Mouse (Mus musculus) megakaryocyte, embryonic 14.5 days (primary cell): ENCODE data around the gene Zfp108. TPM values are rescaled to one million over a fixed set of nuclear protein-coding genes. Genes with fewer than 3 reads are reported as not detected.

Experiments used
- H3K27me3 ChIP-seq: replicated peaks from 2 replicates; pipeline ENCODE3; 2012; ENCODE audit warnings: inconsistent platforms
- H3K36me3 ChIP-seq: replicated peaks from 2 replicates; pipeline ENCODE3; 2012; ENCODE audit warnings: low read length, inconsistent platforms, mixed read lengths
- H3K4me1 ChIP-seq: 2 replicates; pipeline ENCODE4 v1.6.1; 2012; ENCODE audit warnings: inconsistent platforms
- H3K4me3 ChIP-seq: replicated peaks from 2 replicates; pipeline ENCODE3; 2012; ENCODE audit warnings: moderate library complexity, mild to moderate bottlenecking, inconsistent platforms
- H3K9me3 ChIP-seq: 2 replicates; pipeline ENCODE4 v1.6.1; 2012; ENCODE audit warnings: inconsistent platforms
- FLI1 ChIP-seq: IDR thresholded peaks from 2 replicates; pipeline ENCODE4 v1.6.1; 2012; ENCODE audit warnings: low read length, inconsistent platforms, mixed read lengths
- GATA1 ChIP-seq: IDR thresholded peaks from 3 replicates; pipeline ENCODE4 v1.6.1; 2012; ENCODE audit warnings: mixed read lengths, low read length, inconsistent platforms, borderline replicate concordance
- polyA plus RNA-seq: library from polyadenylated mRNA; stranded (reverse); fragments of >175 nt; gene quantifications from 2 replicates; pipeline ENCODE4 v1.2.3, GENCODE M21; 2012; ENCODE audit warnings: low replicate concordance; ENCODE audit not compliant: insufficient read depth

Gene Zfp108
- polyA plus RNA-seq, 1 experiment: not detected

DNA sequence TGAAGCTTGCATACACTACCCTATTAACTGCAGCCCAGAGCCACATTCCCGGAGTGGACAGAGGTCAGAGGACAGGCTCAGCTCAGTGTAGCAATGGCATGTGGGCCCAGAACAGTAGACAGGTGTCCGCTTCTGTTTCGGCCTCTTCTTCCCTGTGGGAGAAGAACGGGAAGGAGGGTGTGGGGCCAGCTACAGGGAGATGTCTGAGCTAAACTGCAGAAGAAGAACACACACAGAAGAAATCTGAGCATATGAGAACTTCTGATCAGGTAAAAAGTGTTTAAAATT is 26.2 kb downstream of the Zfp108 start:
- Histone ChIP-seq H3K36me3 (no peaks in the 10 kb centered on the region), H3K4me3 (no peak overlapping the region), H3K4me1 (0 out of 2 replicates have a peak, but pooled peaks cover 2% of the 10 kb centered on the region), H3K9me3 (peaks cover 24% of the 10 kb centered on the region), H3K27me3 (peaks cover 2% of the 10 kb centered on the region)
- TF ChIP-seq GATA1 (no peak), FLI1 (no peak)

DNA sequence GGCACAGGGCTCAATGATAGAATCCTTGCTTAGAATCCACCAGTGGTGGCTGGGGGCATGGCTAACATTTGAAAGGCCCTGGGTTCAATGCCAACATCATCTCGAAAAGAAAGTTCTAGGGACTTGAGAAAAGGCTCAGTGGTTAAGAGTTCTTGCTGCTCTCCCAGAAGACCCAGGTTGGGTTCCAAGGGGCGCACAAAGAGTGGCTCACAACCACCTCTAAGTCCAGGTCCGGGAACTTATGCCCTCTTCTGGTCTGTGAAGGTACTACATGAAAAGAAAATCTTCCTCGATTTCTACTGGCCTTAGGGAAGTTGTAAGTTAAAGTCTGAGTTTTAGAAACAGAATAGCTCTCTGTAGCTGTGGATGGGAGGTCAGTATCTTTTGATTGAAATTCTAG is 31.5 kb downstream of the Zfp108 start:
- peaks cover 6% of the 10 kb centered on the region; the same call in 1 of the 2 replicates for H3K4me1 ChIP-seq
- H3K36me3 ChIP-seq: peaks cover 17% of the 10 kb centered on the region
- H3K4me3 ChIP-seq: no peak overlapping the region
- H3K9me3 ChIP-seq: peaks cover 24% of the 10 kb centered on the region
- no peaks in the 10 kb centered on the region for H3K27me3 ChIP-seq
- TF ChIP-seq GATA1 (no peak), FLI1 (no peak)

DNA sequence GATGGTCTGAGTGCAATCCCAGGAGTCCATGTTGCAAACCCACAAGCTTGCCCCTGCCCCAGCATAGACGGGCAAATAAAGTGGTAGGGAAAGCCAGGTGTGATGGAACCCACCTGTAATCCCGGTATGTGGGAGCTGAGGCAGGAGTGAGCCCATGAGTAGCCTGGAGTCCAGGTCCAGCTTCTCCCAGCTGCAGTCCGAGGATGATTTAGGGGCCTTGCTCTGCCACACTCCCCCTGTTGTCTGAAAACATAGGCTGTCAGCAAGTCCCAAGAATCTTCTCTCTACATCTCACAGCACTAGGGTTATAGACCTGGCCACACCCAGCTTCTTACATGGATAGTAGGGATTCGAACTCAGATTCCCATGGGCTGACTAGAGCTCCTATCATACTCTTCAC is 32.3 kb downstream of the Zfp108 start:
- no peak for TF ChIP-seq GATA1
- TF ChIP-seq FLI1: no peak
- H3K4me3 ChIP-seq: no peak overlapping the region
- peaks cover 32% of the 10 kb centered on the region for H3K9me3 ChIP-seq
- H3K36me3 ChIP-seq: peaks cover 25% of the 10 kb centered on the region
- H3K27me3 ChIP-seq: no peaks in the 10 kb centered on the region
- H3K4me1 ChIP-seq: peaks cover 6% of the 10 kb centered on the region; the same call in 1 of the 2 replicates

DNA sequence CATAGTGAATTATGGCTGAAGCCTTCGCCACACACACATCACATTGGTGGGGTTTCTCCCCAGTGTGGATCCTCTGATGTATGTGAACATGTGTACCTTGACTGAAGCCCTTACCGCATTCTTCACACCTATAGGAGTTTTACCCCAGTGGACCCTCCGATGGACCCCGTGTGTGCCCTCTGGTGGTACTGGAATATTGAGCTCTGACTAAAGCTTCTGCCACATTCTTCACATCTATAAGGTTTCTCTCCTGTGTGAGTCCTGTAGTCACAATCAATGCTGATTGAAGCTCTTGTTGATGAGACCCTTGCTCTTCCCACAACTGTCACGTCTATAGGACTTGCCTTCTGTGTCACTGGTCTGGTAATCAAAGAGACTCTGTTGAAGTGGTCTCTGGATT is 33.1 kb downstream of the Zfp108 start:
- Histone ChIP-seq H3K4me1 (peaks cover 6% of the 10 kb centered on the region; the same call in 1 of the 2 replicates), H3K36me3 (peaks cover 33% of the 10 kb centered on the region), H3K4me3 (no peak overlapping the region), H3K9me3 (peaks cover 34% of the 10 kb centered on the region), H3K27me3 (no peaks in the 10 kb centered on the region)
- TF ChIP-seq GATA1 (no peak), FLI1 (no peak)

DNA sequence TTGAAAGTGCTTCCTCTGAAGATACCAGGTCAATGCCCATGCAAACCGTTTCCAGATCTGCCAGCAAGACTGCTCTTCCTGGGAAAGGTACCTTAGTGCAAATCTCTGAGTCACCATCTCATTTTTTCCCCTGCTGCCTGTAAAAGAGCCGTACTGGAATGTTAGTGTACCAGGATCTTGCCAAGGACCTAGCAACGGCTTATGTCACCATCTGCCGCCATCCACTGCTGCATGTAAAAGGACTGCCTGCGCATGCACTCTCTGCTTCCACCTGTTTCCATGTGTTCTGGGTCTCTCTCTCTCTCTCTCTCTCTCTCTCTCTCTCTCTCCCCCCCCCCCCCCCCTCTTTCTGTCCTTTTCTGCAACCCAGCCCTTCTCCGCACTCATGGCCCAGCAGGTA is 33.9 kb downstream of the Zfp108 start:
- H3K36me3 ChIP-seq: peaks cover 40% of the 10 kb centered on the region
- H3K4me1 ChIP-seq: peaks cover 6% of the 10 kb centered on the region; the same call in 1 of the 2 replicates
- no peak overlapping the region for H3K4me3 ChIP-seq
- H3K9me3 ChIP-seq: peaks cover 27% of the 10 kb centered on the region
- no peaks in the 10 kb centered on the region for H3K27me3 ChIP-seq
- TF ChIP-seq FLI1 (no peak), GATA1 (no peak)

DNA sequence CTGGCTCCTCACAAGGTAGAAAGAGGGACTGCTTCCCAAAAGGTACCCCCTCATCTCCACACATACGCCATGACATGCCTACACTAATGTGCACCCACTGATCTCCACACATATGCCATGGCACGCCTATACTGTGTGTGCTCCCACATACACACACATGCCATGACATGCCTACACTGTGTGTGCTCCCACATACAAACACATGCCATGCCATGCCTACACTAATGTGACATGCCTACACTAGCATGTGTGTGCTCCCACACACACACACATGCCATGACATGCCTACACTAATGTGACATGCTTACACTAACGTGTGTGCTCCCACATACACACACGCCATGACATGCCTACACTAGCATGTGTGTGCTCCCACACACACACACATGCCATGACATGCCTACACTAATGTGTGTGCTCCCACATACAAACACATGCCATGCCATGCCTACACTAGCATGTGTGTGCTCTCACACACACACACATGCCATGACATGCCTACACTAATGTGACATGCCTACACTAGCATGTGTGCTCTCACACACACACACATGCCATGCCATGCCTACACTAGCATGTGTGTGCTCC is 35.6 kb downstream of the Zfp108 start:
- Histone ChIP-seq H3K4me3 (peak overlapping the region; percentile 66), H3K36me3 (peaks cover 57% of the 10 kb centered on the region), H3K4me1 (peaks cover 6% of the 10 kb centered on the region; the same call in 1 of the 2 replicates), H3K27me3 (no peaks in the 10 kb centered on the region), H3K9me3 (peaks cover 22% of the 10 kb centered on the region)
- no peak for TF ChIP-seq FLI1
- 0 out of 3 replicates have a peak, but pooled peaks have one; percentile 12 for TF ChIP-seq GATA1

- H3K4me1 ChIP-seq: peaks cover 6% of the 10 kb centered on the region; the same call in 1 of the 2 replicates
- peaks cover 30% of the 10 kb centered on the region for H3K9me3 ChIP-seq
- H3K36me3 ChIP-seq: peaks cover 70% of the 10 kb centered on the region
- H3K27me3 ChIP-seq: no peaks in the 10 kb centered on the region
- TF ChIP-seq GATA1 (no peak), FLI1 (no peak)
- no peak overlapping the region for H3K4me3 ChIP-seq
These were observed 36.9 kb downstream of the Zfp108 start for GRCm38 (mm10) chr7:24291387-24292090.

DNA sequence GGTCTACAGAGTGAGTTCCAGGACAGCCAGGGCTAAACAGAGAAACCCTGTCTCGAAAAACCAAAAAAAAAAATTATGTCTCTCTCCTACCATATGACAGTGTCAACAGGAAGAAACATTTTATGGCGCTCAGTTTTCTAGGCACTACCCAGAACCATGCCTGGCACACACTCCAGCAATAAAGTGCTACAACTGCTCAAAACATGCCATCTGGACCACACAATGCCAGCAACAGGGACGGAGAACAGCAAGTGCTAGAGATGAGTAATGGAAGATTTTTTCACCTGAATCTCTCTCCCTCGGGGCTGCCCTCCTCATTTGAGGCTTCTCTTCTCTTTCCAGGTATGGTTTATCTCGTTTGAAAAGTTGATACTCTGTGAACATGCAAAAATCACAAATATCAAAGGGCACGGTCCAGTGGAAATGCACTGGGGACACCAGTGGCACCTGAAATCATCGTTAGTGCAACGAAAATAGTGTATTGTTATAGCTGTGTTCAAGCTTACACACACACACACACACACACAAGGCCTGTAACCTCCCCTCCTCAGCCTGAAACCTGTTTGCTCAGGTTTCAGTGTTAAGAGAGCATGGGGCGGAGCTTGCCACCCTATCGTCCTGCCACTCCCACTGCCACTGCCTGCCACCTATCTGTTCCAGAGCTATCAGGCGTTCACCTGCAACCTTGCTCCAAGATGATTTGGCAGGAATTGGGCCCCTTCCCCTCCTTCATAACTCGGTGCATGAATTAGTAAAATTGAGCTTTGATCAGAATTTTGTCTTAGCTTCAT is 38.7 kb downstream of the Zfp108 start:
- Histone ChIP-seq H3K27me3 (no peaks in the 10 kb centered on the region), H3K36me3 (peaks cover 84% of the 10 kb centered on the region), H3K4me3 (no peak overlapping the region), H3K4me1 (peaks cover 9% of the 10 kb centered on the region), H3K9me3 (peaks cover 30% of the 10 kb centered on the region)
- TF ChIP-seq GATA1 (no peak), FLI1 (no peak)

- H3K4me3 ChIP-seq: no peak overlapping the region
- H3K36me3 ChIP-seq: peaks cover 80% of the 10 kb centered on the region
- H3K27me3 ChIP-seq: no peaks in the 10 kb centered on the region
- peaks cover 30% of the 10 kb centered on the region for H3K9me3 ChIP-seq
- peaks cover 17% of the 10 kb centered on the region for H3K4me1 ChIP-seq
- no peak for TF ChIP-seq GATA1
- TF ChIP-seq FLI1: no peak
These were observed 40.2 kb downstream of the Zfp108 start for GRCm38 (mm10) chr7:24294763-24295162.

DNA sequence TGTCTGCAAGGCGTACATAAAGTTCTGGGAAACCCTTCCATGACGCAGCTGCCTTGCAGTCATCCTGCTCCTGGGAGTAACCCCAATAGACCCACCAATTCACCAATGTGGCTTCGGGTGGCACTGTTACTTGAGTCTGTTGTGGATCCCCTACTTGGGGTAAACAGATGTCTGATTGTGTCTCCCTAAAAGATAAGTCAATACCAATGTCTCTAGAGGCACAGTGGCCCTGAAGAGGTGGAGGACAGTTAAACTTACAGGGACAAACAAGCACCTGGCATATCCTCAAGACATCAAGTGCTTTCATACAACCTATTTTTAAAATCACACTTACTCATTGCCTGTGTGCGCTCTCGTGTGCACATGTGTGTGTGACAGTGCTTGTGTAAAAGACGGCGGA is 40.8 kb downstream of the Zfp108 start:
- Histone ChIP-seq H3K9me3 (peaks cover 25% of the 10 kb centered on the region), H3K36me3 (peaks cover 74% of the 10 kb centered on the region), H3K27me3 (no peaks in the 10 kb centered on the region), H3K4me3 (no peak overlapping the region), H3K4me1 (peaks cover 19% of the 10 kb centered on the region)
- no peak for TF ChIP-seq FLI1
- TF ChIP-seq GATA1: no peak
